Mouse (Mus musculus) CH12.LX (cell line): Measurements from ENCODE around the gene Cdh22.

Experiments
- CTCF ChIP-seq, 2 experiments: IDR thresholded peaks in 1 of 2; conservative IDR thresholded peaks in 1 of 2; 2 replicates each; pipeline ENCODE4 v1.5.1; 2011 to 2012; ENCODE audit warnings: low read depth in 2 of 2, low read length in 2 of 2, improper control_type of control experiment in 1 of 2, inconsistent platforms in 1 of 2, mild to moderate bottlenecking in 1 of 2, moderate library complexity in 1 of 2
- EP300 ChIP-seq: IDR thresholded peaks from 2 replicates; pipeline ENCODE4 v1.6.1; 2011; ENCODE audit warnings: low read length, improper control_type of control experiment
- ZNF384 ChIP-seq: IDR thresholded peaks from 2 replicates; pipeline ENCODE4 v1.6.1; 2012; ENCODE audit warnings: low read depth, low read length, improper control_type of control experiment, inconsistent platforms

- TF ChIP-seq CTCF (conservative IDR thresholded peaks at IDR 0.05 in 1 of 2, IDR thresholded peaks at IDR 0.05 in 1 of 2; ENCODE audit: low read depth in 2 of 2, low read length in 2 of 2) (no peak), ZNF384 (no peak), EP300 (no peak)
Observed at GRCm38 (mm10) chr2:165241786-165242185, 7.1 kb upstream of the Cdh22 start.
